Mouse (Mus musculus) heart, embryonic 10.5 days (tissue): ENCODE results near the gene Lrch4. TPM values are rescaled to one million over a fixed set of nuclear protein-coding genes. Genes with fewer than 3 reads are reported as not detected.
A peak's percentile ranks its signal among the peaks of the same experiment; 100 is the strongest.

ENCODE experiments used
- DNase-seq: peaks from one replicate; pipeline ENCODE4 v3.0.0-alpha.2; 2017; ENCODE audit warnings: low spot score
- H3K27ac ChIP-seq: fragments of 300-500 bp; sonication (generic); 2 replicates; pipeline ENCODE4 v1.5.1; 2016; ENCODE audit warnings: mild to moderate bottlenecking
- H3K27me3 ChIP-seq: fragments of 300-500 bp; sonication (generic); 2 replicates; pipeline ENCODE4 v1.6.1; 2016; ENCODE audit warnings: mild to moderate bottlenecking; ENCODE audit not compliant: poor library complexity, insufficient read depth, severe bottlenecking
- H3K36me3 ChIP-seq: fragments of 300-500 bp; sonication (generic); 2 replicates; pipeline ENCODE4 v1.6.1; 2016; ENCODE audit warnings: mild to moderate bottlenecking, moderate library complexity
- H3K4me1 ChIP-seq: fragments of 300-500 bp; sonication (generic); 2 replicates; pipeline ENCODE4 v1.6.1; 2016; ENCODE audit warnings: mild to moderate bottlenecking
- H3K4me3 ChIP-seq: fragments of 300-500 bp; sonication (generic); 2 replicates; pipeline ENCODE4 v1.5.1; 2016; ENCODE audit warnings: mild to moderate bottlenecking, moderate library complexity
- H3K9me3 ChIP-seq: fragments of 300-500 bp; sonication (generic); 2 replicates; pipeline ENCODE4 v1.6.1; 2016; ENCODE audit warnings: mild to moderate bottlenecking, moderate library complexity
- WGBS: fragments of 180-500 bp; shearing (Covaris S2); methylation state at CpG from one replicate; pipeline ENCODE4 v1.1.7; 2016; 5-methylcytosine and 5-hydroxymethylcytosine counted together
- polyA plus RNA-seq: library from polyadenylated mRNA; unstranded; fragments of >200 nt; fragmentation: Nextera tagmentation; extraction: Ambion mirVana; gene quantifications from 2 replicates; pipeline ENCODE4 v1.2.1, GENCODE M21; 2016

Gene Lrch4
- polyA plus RNA-seq, 1 experiment from 2014 or later = 23.3 TPM

DNA sequence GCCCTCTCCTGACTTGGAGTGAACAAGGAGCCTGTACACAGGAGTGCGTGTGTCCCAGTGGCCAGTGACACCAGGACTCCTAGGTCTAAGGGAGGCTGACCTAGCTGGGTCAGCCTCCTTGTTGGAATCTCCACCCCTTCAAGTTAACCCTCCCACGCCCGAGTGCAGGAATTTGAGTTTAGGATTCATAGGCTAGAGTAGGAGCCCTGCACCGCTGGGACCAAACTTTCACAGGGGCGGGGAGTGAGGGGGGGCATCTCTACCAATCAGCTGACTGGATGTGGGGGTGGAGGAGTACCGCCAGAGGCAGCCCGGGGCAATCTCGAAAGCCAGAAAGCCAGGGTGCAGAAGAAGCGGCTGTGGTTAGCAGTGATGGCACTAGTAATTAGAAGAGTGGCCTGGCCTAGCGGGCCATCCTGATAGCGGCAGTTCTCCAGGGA lies 16.8 kb downstream of the Lrch4 start, which contains the start of gene Irs3:
TSS of gene Irs3 (minus strand) at position 63 of the 440 bp plus-strand sequence.
- Histone ChIP-seq H3K36me3 (peaks cover 22% of the 10 kb centered on the region), H3K27me3 (peaks cover 55% of the 10 kb centered on the region), H3K27ac (peak within 1 kb of the TSS; percentile 37), H3K9me3 (no peaks in the 10 kb centered on the region), H3K4me3 (peak within 1 kb of the TSS; percentile 58), H3K4me1 (peaks cover 50% of the 10 kb centered on the region)
- no peak for DNase-seq
- WGBS = 10% methylated on average over 11 of the region's 11 CpGs

DNA sequence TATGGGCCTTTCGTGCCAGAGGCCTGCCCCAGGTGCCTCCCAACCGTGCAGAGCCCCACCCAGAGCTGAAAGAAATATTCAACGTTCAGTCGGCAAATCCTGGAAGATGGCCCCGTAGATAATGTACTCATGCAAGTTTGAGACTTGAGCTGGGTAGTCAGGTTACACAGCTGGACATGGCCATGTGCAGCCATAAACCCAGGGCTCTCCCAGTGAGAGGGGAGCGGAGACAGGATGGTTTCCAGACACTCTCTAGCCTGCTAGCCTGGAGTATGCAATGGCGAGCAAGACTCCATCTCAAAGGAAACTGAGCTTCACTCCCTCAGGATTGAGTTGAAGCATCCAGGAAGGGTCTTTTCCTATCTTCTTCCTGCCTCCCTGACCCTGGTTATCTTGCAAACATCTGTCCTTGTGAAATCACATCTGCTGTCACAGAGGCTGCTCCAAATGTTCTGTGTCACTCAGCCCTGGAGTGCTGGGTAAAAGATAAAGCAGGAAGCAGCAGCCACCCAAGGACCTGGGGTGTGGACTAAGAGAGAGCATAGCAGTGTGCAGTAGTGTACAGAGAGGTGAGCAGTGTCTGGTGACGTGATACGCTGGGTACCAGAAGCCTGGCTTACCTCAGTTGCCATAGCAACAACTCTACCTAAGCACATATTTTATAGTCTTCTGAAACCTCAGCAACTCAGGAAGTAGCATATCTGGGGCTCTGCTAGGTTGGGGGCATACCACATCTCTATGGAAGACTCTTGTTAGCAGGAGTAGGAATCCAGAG lies 19.1 kb downstream of the Lrch4 start:
- Histone ChIP-seq H3K27me3 (peaks cover 47% of the 10 kb centered on the region), H3K36me3 (peaks cover 15% of the 10 kb centered on the region), H3K9me3 (no peaks in the 10 kb centered on the region), H3K4me3 (no peak overlapping the region), H3K4me1 (peaks cover 58% of the 10 kb centered on the region), H3K27ac (peak overlapping the region; percentile 19; the same call in 1 of the 2 replicates)
- DNase-seq = no peak
- 49% methylated on average over 9 of the region's 9 CpGs for WGBS

GRCm38 (mm10) chr5:137649251-137649650 lies 20.3 kb downstream of the Lrch4 start:
- H3K27ac ChIP-seq = peak overlapping the region; percentile 69; the same call in 1 of the 2 replicates
- H3K9me3 ChIP-seq = no peaks in the 10 kb centered on the region
- peaks cover 56% of the 10 kb centered on the region for H3K4me1 ChIP-seq
- peaks cover 27% of the 10 kb centered on the region for H3K36me3 ChIP-seq
- DNase-seq = no peak
- H3K4me3 ChIP-seq = no peak overlapping the region
- WGBS = 48% methylated on average over 4 of the region's 4 CpGs
- peaks cover 34% of the 10 kb centered on the region for H3K27me3 ChIP-seq

- peaks cover 52% of the 10 kb centered on the region for H3K4me1 ChIP-seq
- 10% methylated on average over 18 of the region's 18 CpGs for WGBS
- no peaks in the 10 kb centered on the region for H3K9me3 ChIP-seq
- peak overlapping the region; percentile 69 for H3K27ac ChIP-seq
- no peak for DNase-seq
- peaks cover 27% of the 10 kb centered on the region for H3K27me3 ChIP-seq
- peaks cover 31% of the 10 kb centered on the region for H3K36me3 ChIP-seq
- H3K4me3 ChIP-seq = peak overlapping the region; percentile 46
Observed at GRCm38 (mm10) chr5:137649669-137650571, 21.0 kb downstream of the Lrch4 start.

GRCm38 (mm10) chr5:137652474-137652873 lies 23.6 kb downstream of the Lrch4 start:
- no peak for DNase-seq
- no peaks in the 10 kb centered on the region for H3K9me3 ChIP-seq
- no peak overlapping the region for H3K4me3 ChIP-seq
- no peak overlapping the region for H3K27ac ChIP-seq
- peaks cover 37% of the 10 kb centered on the region for H3K4me1 ChIP-seq
- 22% methylated on average over 3 of the region's 3 CpGs for WGBS
- peaks cover 40% of the 10 kb centered on the region for H3K36me3 ChIP-seq
- H3K27me3 ChIP-seq = peaks cover 3% of the 10 kb centered on the region; the same call in 1 of the 2 replicates

DNA sequence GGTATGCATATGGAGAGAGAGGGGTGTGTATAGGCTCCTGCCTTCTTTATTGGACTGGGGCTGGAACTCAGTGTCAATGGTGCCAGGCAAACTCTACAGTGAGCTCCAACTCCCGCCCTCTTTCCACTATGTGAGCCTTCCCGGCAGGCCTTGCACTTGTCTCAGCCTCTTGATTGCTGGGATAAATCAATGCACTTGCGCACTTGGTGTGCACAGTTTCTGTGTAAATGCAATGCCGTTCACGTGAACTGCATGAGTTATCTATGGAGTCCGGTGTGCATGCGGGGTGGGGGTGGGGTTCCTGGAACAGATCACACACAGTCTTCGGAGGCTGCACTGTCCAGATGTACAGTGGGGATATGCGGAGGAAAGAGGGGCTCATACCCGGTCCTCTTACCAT lies 24.4 kb downstream of the Lrch4 start:
- Histone ChIP-seq H3K9me3 (no peaks in the 10 kb centered on the region), H3K27me3 (no peaks in the 10 kb centered on the region), H3K4me1 (peaks cover 28% of the 10 kb centered on the region), H3K27ac (no peak overlapping the region), H3K4me3 (no peak overlapping the region), H3K36me3 (peaks cover 43% of the 10 kb centered on the region)
- no peak for DNase-seq
- WGBS = 92% methylated on average over 10 of the region's 10 CpGs

- 69% methylated on average over 7 of the region's 7 CpGs for WGBS
- no peak for DNase-seq
- no peaks in the 10 kb centered on the region for H3K27me3 ChIP-seq
- H3K4me3 ChIP-seq = no peak overlapping the region
- H3K9me3 ChIP-seq = no peaks in the 10 kb centered on the region
- H3K27ac ChIP-seq = no peak overlapping the region
- peaks cover 15% of the 10 kb centered on the region for H3K4me1 ChIP-seq
- H3K36me3 ChIP-seq = peaks cover 56% of the 10 kb centered on the region
Observed at GRCm38 (mm10) chr5:137654746-137655145, 25.8 kb downstream of the Lrch4 start.

- 34% methylated on average over 6 of the region's 6 CpGs for WGBS
- DNase-seq = no peak
- Histone ChIP-seq H3K27ac (no peak overlapping the region), H3K36me3 (peaks cover 65% of the 10 kb centered on the region), H3K4me1 (no peaks in the 10 kb centered on the region), H3K27me3 (no peaks in the 10 kb centered on the region), H3K9me3 (no peaks in the 10 kb centered on the region), H3K4me3 (no peak overlapping the region)
Observed at GRCm38 (mm10) chr5:137656977-137657376, 28.1 kb downstream of the Lrch4 start.

- no peak for DNase-seq
- Histone ChIP-seq H3K4me3 (no peak overlapping the region), H3K36me3 (peaks cover 69% of the 10 kb centered on the region), H3K4me1 (no peaks in the 10 kb centered on the region), H3K27me3 (no peaks in the 10 kb centered on the region), H3K27ac (no peak overlapping the region), H3K9me3 (no peaks in the 10 kb centered on the region)
- 84% methylated on average over 6 of the region's 6 CpGs for WGBS
Observed at GRCm38 (mm10) chr5:137660064-137660688, 31.3 kb downstream of the Lrch4 start.

DNA sequence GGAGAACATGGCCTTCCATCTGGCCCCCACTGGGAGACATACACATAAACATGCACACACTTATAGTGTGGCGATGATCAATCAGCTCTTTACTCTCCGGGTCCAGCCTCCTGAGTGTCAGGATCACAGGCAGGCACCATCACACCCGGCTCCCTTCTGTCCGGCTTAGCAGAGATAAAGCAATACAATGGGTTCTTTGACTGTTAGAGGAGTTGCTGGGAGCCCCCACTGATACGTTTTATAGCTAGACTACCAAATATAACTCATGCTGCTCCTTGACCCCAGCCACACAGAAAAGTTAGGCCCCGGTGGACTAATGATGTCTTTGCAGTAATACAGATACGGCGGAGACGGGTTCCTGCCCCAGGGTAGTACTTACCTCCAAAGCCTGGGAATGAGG lies 34.1 kb downstream of the Lrch4 start:
- no peak for DNase-seq
- H3K4me3 ChIP-seq = no peak overlapping the region
- no peaks in the 10 kb centered on the region for H3K27me3 ChIP-seq
- peak overlapping the region; percentile 10; the same call in 1 of the 2 replicates for H3K27ac ChIP-seq
- H3K9me3 ChIP-seq = no peaks in the 10 kb centered on the region
- H3K36me3 ChIP-seq = peaks cover 89% of the 10 kb centered on the region
- H3K4me1 ChIP-seq = no peaks in the 10 kb centered on the region
- WGBS = 69% methylated on average over 9 of the region's 9 CpGs

DNA sequence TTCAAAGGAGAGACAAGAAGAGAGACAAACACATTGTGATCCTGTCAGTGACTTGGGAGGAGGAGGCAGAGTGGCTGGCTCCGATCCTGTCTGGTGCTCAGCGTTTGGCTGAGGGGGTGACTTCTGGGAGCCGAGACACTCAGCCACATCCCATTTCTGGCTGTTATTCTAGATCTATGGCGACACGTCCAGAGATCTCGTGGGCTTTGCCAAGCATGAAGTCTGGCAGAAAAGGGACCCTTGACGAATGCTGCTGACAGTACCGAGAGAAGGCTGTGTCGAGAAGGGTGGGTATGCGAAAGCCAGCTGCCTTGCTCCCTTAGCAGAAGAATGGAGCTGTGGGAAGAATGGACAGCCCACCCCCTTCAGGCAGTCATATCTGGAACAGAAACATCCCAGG lies 40.0 kb downstream of the Lrch4 start:
- DNase-seq = no peak
- Histone ChIP-seq H3K27me3 (no peaks in the 10 kb centered on the region), H3K27ac (peak overlapping the region; percentile 42; the same call in 1 of the 2 replicates), H3K9me3 (no peaks in the 10 kb centered on the region), H3K4me3 (no peak overlapping the region), H3K4me1 (peaks cover 27% of the 10 kb centered on the region), H3K36me3 (peaks cover 38% of the 10 kb centered on the region)
- 64% methylated on average over 10 of the region's 10 CpGs for whole genome bisulfite sequencing

- H3K27me3 ChIP-seq = no peaks in the 10 kb centered on the region
- no peak overlapping the region for H3K27ac ChIP-seq
- no peaks in the 10 kb centered on the region for H3K9me3 ChIP-seq
- H3K4me3 ChIP-seq = no peak overlapping the region
- DNase-seq = no peak
- peaks cover 27% of the 10 kb centered on the region for H3K4me1 ChIP-seq
- 100% methylated on average over 1 of the region's 1 CpGs for WGBS
- H3K36me3 ChIP-seq = peaks cover 30% of the 10 kb centered on the region
Observed at GRCm38 (mm10) chr5:137670240-137670639, 41.3 kb downstream of the Lrch4 start.
